Mouse (Mus musculus) liver, postnatal 0 days (tissue): ENCODE measurements around the gene Abcg4.

Source experiments
- CTCF ChIP-seq: sonication (generic); IDR thresholded peaks from 2 replicates; pipeline ENCODE4 v1.5.1; 2016; ENCODE audit warnings: antibody characterized with exemption, low read depth
- EP300 ChIP-seq: IDR thresholded peaks from 2 replicates; pipeline ENCODE4 v1.6.1; 2016; ENCODE audit warnings: antibody characterized with exemption, low read depth, mild to moderate bottlenecking

DNA sequence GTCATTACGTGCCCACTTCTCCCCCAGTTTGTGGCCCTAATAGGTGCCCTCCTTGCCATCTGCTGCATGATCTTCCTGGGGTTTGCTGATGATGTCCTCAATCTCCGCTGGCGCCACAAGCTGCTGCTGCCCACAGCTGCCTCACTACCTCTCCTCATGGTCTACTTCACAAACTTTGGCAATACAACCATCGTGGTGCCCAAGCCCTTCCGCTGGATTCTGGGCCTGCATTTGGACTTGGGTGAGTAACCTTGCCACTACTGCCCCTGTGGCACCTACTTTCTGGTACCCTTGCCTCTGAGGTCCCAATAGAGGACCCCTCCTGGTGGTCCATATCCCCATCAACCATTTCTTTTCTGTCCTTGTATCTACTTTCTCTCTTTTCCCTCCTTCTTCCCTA lies 39.5 kb upstream of the Abcg4 start:
- TF ChIP-seq CTCF, result no peak
- TF ChIP-seq EP300, result no peak
